Mouse (Mus musculus): ENCODE data around the gene Mill1. TPM values are rescaled to one million over a fixed set of nuclear protein-coding genes. Genes with fewer than 3 reads are reported as not detected.

Gene Mill1
- polyA plus RNA-seq, 2 experiments, result 0.37 to 0.38 TPM

GRCm38 (mm10) chr7:18260219-18260618 is 15.1 kb downstream of the Mill1 start:
- no peak overlapping the region for H3K9ac ChIP-seq (ENCODE audit: low read depth, low read length, severe bottlenecking)
- DNase-seq (ENCODE audit: low spot score) (no peak), ATAC-seq (ENCODE audit: low FRiP score, low read depth) (no peak)
- H3K27me3 ChIP-seq (ENCODE audit: control insufficient read depth, insufficient read depth, low read length), result no peaks in the 10 kb centered on the region
- H3K9me3 ChIP-seq (ENCODE audit: control insufficient read depth, low read length), result peaks cover 13% of the 10 kb centered on the region; the same call in 1 of the 2 replicates
- H3K4me2 ChIP-seq (replicated peaks; ENCODE audit: low read depth, low read length, severe bottlenecking), result no peak overlapping the region
- H3K27ac ChIP-seq (replicated peaks; ENCODE audit: low read depth, low read length), result no peak overlapping the region
- no peak overlapping the region for H3K4me3 ChIP-seq (replicated peaks; ENCODE audit: low read length)
- no peak for TF ChIP-seq POLR2A (IDR thresholded peaks at IDR 0.05; ENCODE audit: borderline replicate concordance, extremely low read depth, insufficient read depth, insufficient read length)
- 30% methylated on average over 1 of the region's 1 CpGs for WGBS
- no peaks in the 10 kb centered on the region for H3K36me3 ChIP-seq (ENCODE audit: control insufficient read depth, insufficient read depth, low read length)
- H3K4me1 ChIP-seq (ENCODE audit: control insufficient read depth, insufficient read depth, low read length), result no peaks in the 10 kb centered on the region

- Histone ChIP-seq H3K27ac (replicated peaks; ENCODE audit: low read depth, low read length) (no peak overlapping the region), H3K27me3 (ENCODE audit: control insufficient read depth, insufficient read depth, low read length) (no peaks in the 10 kb centered on the region), H3K4me1 (ENCODE audit: control insufficient read depth, insufficient read depth, low read length) (no peaks in the 10 kb centered on the region), H3K9me3 (ENCODE audit: control insufficient read depth, low read length) (peaks cover 11% of the 10 kb centered on the region; the same call in 1 of the 2 replicates), H3K4me2 (replicated peaks; ENCODE audit: low read depth, low read length, severe bottlenecking) (no peak overlapping the region), H3K4me3 (replicated peaks; ENCODE audit: low read length) (no peak overlapping the region), H3K9ac (ENCODE audit: low read depth, low read length, severe bottlenecking) (no peak overlapping the region), H3K36me3 (ENCODE audit: control insufficient read depth, insufficient read depth, low read length) (no peaks in the 10 kb centered on the region)
- DNase-seq (ENCODE audit: low spot score), result no peak
- no peak for TF ChIP-seq POLR2A (IDR thresholded peaks at IDR 0.05; ENCODE audit: borderline replicate concordance, extremely low read depth, insufficient read depth, insufficient read length)
- ATAC-seq (ENCODE audit: low FRiP score, low read depth), result no peak
- WGBS, result 54% methylated on average over 5 of the region's 5 CpGs
These were observed 19.9 kb downstream of the Mill1 start for GRCm38 (mm10) chr7:18265089-18265488.

Other genes starting within 250 kb of the Mill1 start
- 0.09 and 0.24 TPM in 2 replicates for gene Ceacam13, start 235.5 kb upstream of the Mill1 start, polyA plus RNA-seq (2012; rRNA removed)
- gene Ceacam13, start 235.5 kb upstream of the Mill1 start, polyA plus RNA-seq (2014; fragmentation: Nextera tagmentation; extraction: Ambion mirVana), result not detected in 2 replicates
- 0.26 TPM in 1 of 2 replicates, not detected in the other for gene Ceacam12, start 179.4 kb upstream of the Mill1 start, polyA plus RNA-seq (2012; rRNA removed)
- gene Ceacam12, start 179.4 kb upstream of the Mill1 start, polyA plus RNA-seq (2014; fragmentation: Nextera tagmentation; extraction: Ambion mirVana), result not detected in 2 replicates
- not detected in 2 replicates for gene Igfl3, start 68.9 kb upstream of the Mill1 start, polyA plus RNA-seq (2012; rRNA removed)
- not detected in 2 replicates for gene Igfl3, start 68.9 kb upstream of the Mill1 start, polyA plus RNA-seq (2014; fragmentation: Nextera tagmentation; extraction: Ambion mirVana)
- gene Psg18, start 109.7 kb downstream of the Mill1 start, polyA plus RNA-seq (2012; rRNA removed), result 0.45 and 0.54 TPM in 2 replicates
- not detected in 2 replicates for gene Psg18, start 109.7 kb downstream of the Mill1 start, polyA plus RNA-seq (2014; fragmentation: Nextera tagmentation; extraction: Ambion mirVana)
- 0.03 and 0.19 TPM in 2 replicates for gene Psg28, start 186.7 kb downstream of the Mill1 start, polyA plus RNA-seq (2012; rRNA removed)
- not detected in 2 replicates for gene Psg28, start 186.7 kb downstream of the Mill1 start, polyA plus RNA-seq (2014; fragmentation: Nextera tagmentation; extraction: Ambion mirVana)
- gene Psg26, start 238.8 kb downstream of the Mill1 start, polyA plus RNA-seq (2012; rRNA removed), result 0.03 TPM in 1 of 2 replicates, not detected in the other
- gene Psg26, start 238.8 kb downstream of the Mill1 start, polyA plus RNA-seq (2014; fragmentation: Nextera tagmentation; extraction: Ambion mirVana), result not detected in 2 replicates

Measured in limb, embryonic 14.5 days (tissue).